ENCODE assay signal across 18 mouse cellular contexts in genomic region chr8:61712426-61712825, GRCm38 (mm10).
DNase-seq lines count a peak whose midpoint lies in the region; ATAC-seq lines count a peak whose summit lies in the region.
"Had no signal": no experiment of that assay in that cellular context is flagged by ENCODE, and none has a peak within 500 bp of the region (broad histone marks: within the 10 kb centered on the region; RNA-seq: fewer than 3 reads in every experiment).

No protein-coding gene starts in this region.

- peak overlapping the region; percentile 17 to 65; a peak in 2 of 4 replicates for H3K27ac ChIP-seq in heart, embryonic 14.5 days (replicated peaks in 1 of 2; ENCODE audit: control insufficient read depth in 1 of 2, insufficient read depth in 1 of 2, low read depth in 2 of 2, low read length in 2 of 2)
- no peak overlapping the region for H3K27ac ChIP-seq in heart, embryonic 10.5 days
- 0 out of 2 replicates have a peak overlapping the region, but pooled peaks have one; percentile 47 for H3K27ac ChIP-seq in lung, embryonic 16.5 days (ENCODE audit: low read length)
- H3K27ac ChIP-seq in stomach, embryonic 16.5 days (ENCODE audit: low read length) = peak overlapping the region; percentile 56; the same call in 1 of the 2 replicates
- H3K27ac ChIP-seq: forebrain, embryonic 15.5 days; hindbrain, embryonic 15.5 days; liver, embryonic 12.5 days; midbrain, embryonic 13.5 days had no signal

- DNase-seq in adrenal gland, adult 2 months = peak; percentile 15
- no peak for DNase-seq in adrenal gland, adult 8-10 months
- no peak for DNase-seq in heart, embryonic 10.5 days (ENCODE audit: low spot score)
- no peak for DNase-seq in lung, postnatal 14 days
- DNase-seq in cerebellum, adult 11 months = no peak
- DNase-seq: cerebellum, adult 9-10 months; kidney, adult 9 months; kidney, postnatal 14 days; thymus, postnatal 36 days had no signal

- no peak overlapping the region for H3K4me2 ChIP-seq in heart, embryonic 14.5 days (ENCODE audit: low read length)
- H3K4me2 ChIP-seq in lung, embryonic 16.5 days (ENCODE audit: low read depth, low read length) = no peak overlapping the region
- H3K4me2 ChIP-seq in stomach, embryonic 16.5 days (ENCODE audit: low read depth, low read length) = no peak overlapping the region
- H3K4me2 ChIP-seq: forebrain, embryonic 15.5 days; heart, embryonic 11.5 days; hindbrain, embryonic 15.5 days; liver, embryonic 12.5 days; midbrain, embryonic 13.5 days had no signal

- H3K4me3 ChIP-seq in heart, embryonic 14.5 days (ENCODE audit: control insufficient read depth in 1 of 2, insufficient read depth in 1 of 2, low read depth in 1 of 2, low read length in 2 of 2) = no peak overlapping the region
- H3K4me3 ChIP-seq in heart, embryonic 10.5 days = no peak overlapping the region
- H3K4me3 ChIP-seq in lung, embryonic 16.5 days (ENCODE audit: low read length) = no peak overlapping the region
- no peak overlapping the region for H3K4me3 ChIP-seq in stomach, embryonic 16.5 days (replicated peaks; ENCODE audit: low read length)
- H3K4me3 ChIP-seq: forebrain, embryonic 15.5 days; hindbrain, embryonic 15.5 days; liver, embryonic 12.5 days; megakaryocyte, embryonic 14.5 days; midbrain, embryonic 13.5 days had no signal

- no peak for ATAC-seq in heart, embryonic 14.5 days (ENCODE audit: insufficient number of reproducible peaks, insufficient read depth, low FRiP score, low read depth)
- 0 out of 2 replicates have a peak, but pooled peaks have one; percentile 9 for ATAC-seq in lung, embryonic 16.5 days (ENCODE audit: low read depth)
- ATAC-seq in stomach, embryonic 16.5 days (ENCODE audit: insufficient read depth, low FRiP score) = no peak
- ATAC-seq: forebrain, embryonic 15.5 days; liver, embryonic 12.5 days; midbrain, embryonic 13.5 days had no signal

- WGBS in heart, embryonic 14.5 days = 90% methylated on average over 2 of the region's 2 CpGs
- WGBS in heart, embryonic 10.5 days = 86% methylated on average over 2 of the region's 2 CpGs
- 55% methylated on average over 2 of the region's 2 CpGs for WGBS in lung, embryonic 16.5 days
- WGBS in stomach, embryonic 16.5 days = 73% methylated on average over 2 of the region's 2 CpGs

- H3K4me1 ChIP-seq in heart, embryonic 14.5 days (ENCODE audit: control insufficient read depth in 2 of 2, insufficient read depth in 2 of 2, low read length in 2 of 2) = peaks cover 24 to 43% of the 10 kb centered on the region in 2 experiments
- peaks cover 32% of the 10 kb centered on the region for H3K4me1 ChIP-seq in heart, embryonic 10.5 days
- peaks cover 12% of the 10 kb centered on the region for H3K4me1 ChIP-seq in lung, embryonic 16.5 days (replicated peaks; ENCODE audit: control insufficient read depth, insufficient read depth, low read length)
- H3K4me1 ChIP-seq in stomach, embryonic 16.5 days (ENCODE audit: control insufficient read depth, insufficient read depth, low read length) = peaks cover 19% of the 10 kb centered on the region
- H3K4me1 ChIP-seq: forebrain, embryonic 15.5 days; hindbrain, embryonic 15.5 days; megakaryocyte, embryonic 14.5 days had no signal

- peaks cover 66% of the 10 kb centered on the region for H3K36me3 ChIP-seq in heart, embryonic 14.5 days (ENCODE audit: control insufficient read depth, insufficient read depth, low read length)
- peaks cover 43% of the 10 kb centered on the region for H3K36me3 ChIP-seq in heart, embryonic 10.5 days
- H3K36me3 ChIP-seq in lung, embryonic 16.5 days (ENCODE audit: control insufficient read depth, insufficient read depth, low read length) = no peaks in the 10 kb centered on the region
- H3K36me3 ChIP-seq in stomach, embryonic 16.5 days (ENCODE audit: control insufficient read depth, insufficient read depth, low read length) = no peaks in the 10 kb centered on the region
- H3K36me3 ChIP-seq: forebrain, embryonic 15.5 days; hindbrain, embryonic 15.5 days; liver, embryonic 12.5 days; midbrain, embryonic 13.5 days had no signal

- H3K27me3 ChIP-seq in heart, embryonic 14.5 days (ENCODE audit: control insufficient read depth, insufficient read depth, low read length) = no peaks in the 10 kb centered on the region
- H3K27me3 ChIP-seq in heart, embryonic 10.5 days (ENCODE audit: insufficient read depth, poor library complexity, severe bottlenecking) = no peaks in the 10 kb centered on the region
- no peaks in the 10 kb centered on the region for H3K27me3 ChIP-seq in lung, embryonic 16.5 days (ENCODE audit: control insufficient read depth, insufficient read depth, low read depth, low read length)
- no peaks in the 10 kb centered on the region for H3K27me3 ChIP-seq in stomach, embryonic 16.5 days (ENCODE audit: control insufficient read depth, insufficient read depth, low read length)
- H3K27me3 ChIP-seq: forebrain, embryonic 15.5 days; hindbrain, embryonic 15.5 days; liver, embryonic 12.5 days; megakaryocyte, embryonic 14.5 days; midbrain, embryonic 13.5 days had no signal

- no peaks in the 10 kb centered on the region for H3K9me3 ChIP-seq in heart, embryonic 14.5 days (ENCODE audit: control insufficient read depth, low read length)
- H3K9me3 ChIP-seq in heart, embryonic 10.5 days = no peaks in the 10 kb centered on the region
- no peaks in the 10 kb centered on the region for H3K9me3 ChIP-seq in lung, embryonic 16.5 days (ENCODE audit: control insufficient read depth, low read length)
- H3K9me3 ChIP-seq in stomach, embryonic 16.5 days (replicated peaks; ENCODE audit: control insufficient read depth, low read length) = no peaks in the 10 kb centered on the region
- H3K9me3 ChIP-seq: forebrain, embryonic 15.5 days; hindbrain, embryonic 15.5 days; liver, embryonic 12.5 days; megakaryocyte, embryonic 14.5 days; midbrain, embryonic 13.5 days had no signal

- no peak overlapping the region for H3K9ac ChIP-seq in heart, embryonic 14.5 days (ENCODE audit: low read length)
- H3K9ac ChIP-seq in lung, embryonic 16.5 days (ENCODE audit: low read length) = no peak overlapping the region
- no peak overlapping the region for H3K9ac ChIP-seq in stomach, embryonic 16.5 days (ENCODE audit: low read length)
- H3K9ac ChIP-seq: forebrain, embryonic 15.5 days; hindbrain, embryonic 15.5 days; liver, embryonic 12.5 days; midbrain, embryonic 13.5 days had no signal
